Mouse (Mus musculus) myocyte (in vitro differentiated cells): ENCODE measurements at regions not wholly inside any gene's neighbourhood (a gene's known extent, or its start where the extent isn't known, plus 50 kb on each side); places are given as distances from the start of the nearest gene placed in this dataset.

Experiments used
- CEBPB ChIP-seq: IDR thresholded peaks from 2 replicates; pipeline ENCODE4 v1.6.1; 2011; ENCODE audit warnings: mild to moderate bottlenecking, moderate library complexity; ENCODE audit not compliant: poor library complexity, insufficient read depth, severe bottlenecking
- E2F4 ChIP-seq: IDR thresholded peaks from one replicate; pipeline ENCODE4 v1.6.1; 2011; ENCODE audit warnings: mild to moderate bottlenecking, control low read depth, moderate library complexity; ENCODE audit not compliant: insufficient read depth
- MYOD1 ChIP-seq, 3 experiments: IDR thresholded peaks; one replicate each; pipeline ENCODE4 v1.6.1; 2011; ENCODE audit warnings: control low read depth in 2 of 3, low read depth in 2 of 3, mild to moderate bottlenecking in 2 of 3, moderate library complexity in 1 of 3; ENCODE audit not compliant: insufficient read length in 2 of 3, control insufficient read depth in 1 of 3
- MYOG ChIP-seq, 3 experiments: IDR thresholded peaks; one replicate each; pipeline ENCODE4 v1.6.1; 2011; ENCODE audit warnings: control low read depth in 2 of 3, low read depth in 2 of 3, mild to moderate bottlenecking in 2 of 3; ENCODE audit not compliant: insufficient read length in 2 of 3, control insufficient read depth in 1 of 3, insufficient read depth in 1 of 3
- POLR2A ChIP-seq: IDR thresholded peaks from one replicate; pipeline ENCODE4 v1.6.1; 2011; ENCODE audit warnings: low read depth, mild to moderate bottlenecking, control low read depth, moderate library complexity; ENCODE audit not compliant: insufficient read length
- POLR2AphosphoS2 ChIP-seq: IDR thresholded peaks from one replicate; pipeline ENCODE4 v1.6.1; 2011; ENCODE audit warnings: low read depth, control low read depth; ENCODE audit not compliant: insufficient read length
- REST ChIP-seq: IDR thresholded peaks from one replicate; pipeline ENCODE4 v1.6.1; 2011; ENCODE audit warnings: mild to moderate bottlenecking, control low read depth, moderate library complexity; ENCODE audit not compliant: insufficient read depth, insufficient read length
- TCF12 ChIP-seq: IDR thresholded peaks from one replicate; pipeline ENCODE4 v1.6.1; 2011; ENCODE audit warnings: mild to moderate bottlenecking, control low read depth; ENCODE audit not compliant: poor library complexity, insufficient read depth, severe bottlenecking
- TCF3 ChIP-seq: IDR thresholded peaks from one replicate; pipeline ENCODE4 v1.6.1; 2011; ENCODE audit warnings: low read depth, control low read depth; ENCODE audit not compliant: insufficient read length

DNA sequence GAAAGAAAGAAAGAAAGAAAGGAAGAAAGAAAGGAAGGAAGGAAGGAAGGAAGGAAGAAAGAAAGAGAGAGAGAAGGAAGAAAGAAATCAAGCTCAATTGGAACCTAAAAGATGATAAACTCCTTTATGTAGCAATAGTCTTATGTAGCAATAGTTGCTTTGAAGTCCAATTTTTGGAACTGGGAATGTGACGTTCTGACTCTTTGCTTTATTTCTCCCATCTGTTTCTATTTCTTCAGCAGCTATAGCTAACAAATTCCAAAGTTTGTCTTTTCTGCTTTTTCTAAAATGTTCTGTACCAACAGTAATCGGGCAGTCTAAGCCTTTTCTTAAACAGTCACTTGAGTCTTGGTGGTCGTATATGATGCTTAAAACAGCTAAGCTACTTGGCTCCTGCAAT is 287.7 kb downstream of the Lmx1a start:
- no peak for TF ChIP-seq POLR2A
- no peak for TF ChIP-seq CEBPB
- TF ChIP-seq MYOG (IDR thresholded peaks at IDR 0.05; ENCODE audit: control insufficient read depth in 1 of 3, insufficient read depth in 1 of 3, insufficient read length in 2 of 3, low read depth in 2 of 3): no peak
- no peak for TF ChIP-seq MYOD1 (IDR thresholded peaks at IDR 0.05; ENCODE audit: control insufficient read depth in 1 of 3, insufficient read length in 2 of 3, low read depth in 2 of 3)
- TF ChIP-seq REST: no peak
- TF ChIP-seq POLR2AphosphoS2: no peak
- TF ChIP-seq E2F4: no peak
- TF ChIP-seq TCF3: no peak
- TF ChIP-seq TCF12: no peak
